Mouse (Mus musculus): ENCODE results near the gene Setx. TPM values are rescaled to one million over a fixed set of nuclear protein-coding genes. Genes with fewer than 3 reads are reported as not detected.
"Not testable (repeated sequence)": the region's sequence is repeated elsewhere in the genome, so short reads cannot be mapped to it uniquely, and the experiment has no call there.

Setx gene
- total RNA-seq (2021): 10 to 100 TPM; 39.9 to 43.6 TPM
- long read RNA-seq, experiment 1, partial matches to known transcripts: 2 of 4 reads
- long read RNA-seq, experiment 1, other reads (novel, unspliced or antisense): 2 of 4 reads
- long read RNA-seq, experiment 2, partial matches to known transcripts: 6 of 7 reads
- long read RNA-seq, experiment 2, other reads (novel, unspliced or antisense): 1 of 7 reads

GRCm38 (mm10) chr2:29123907-29124569 lies at the start of gene Setx:
Gene Setx, plus strand, starts transcription at chr2:29124181.
- no peak for DNase-seq (ENCODE audit: low spot score in 2 of 2)

GRCm38 (mm10) chr2:29074676-29075075 lies 49.3 kb upstream of the Setx start:
- DNase-seq (ENCODE audit: low spot score in 2 of 2): no peak

GRCm38 (mm10) chr2:29075331-29076070 lies 48.5 kb upstream of the Setx start:
- no peak for DNase-seq (ENCODE audit: low spot score in 2 of 2)

- no peak for DNase-seq (ENCODE audit: low spot score in 2 of 2)
Measured at GRCm38 (mm10) chr2:29076226-29076625, 47.8 kb upstream of the Setx start.

GRCm38 (mm10) chr2:29081965-29082364 lies 42.0 kb upstream of the Setx start:
- no peak for DNase-seq (ENCODE audit: low spot score in 2 of 2)

GRCm38 (mm10) chr2:29086026-29086425 lies 38.0 kb upstream of the Setx start:
- DNase-seq (ENCODE audit: low spot score in 2 of 2): no peak

- not testable (repeated sequence) for DNase-seq (ENCODE audit: low spot score in 2 of 2)
Measured at GRCm38 (mm10) chr2:29089276-29089675, 34.7 kb upstream of the Setx start.

- no peak for DNase-seq (ENCODE audit: low spot score in 2 of 2)
Measured at GRCm38 (mm10) chr2:29095674-29096073, 28.3 kb upstream of the Setx start.

GRCm38 (mm10) chr2:29096751-29097150 lies 27.2 kb upstream of the Setx start:
- no peak for DNase-seq (ENCODE audit: low spot score in 2 of 2)

- no peak for DNase-seq (ENCODE audit: low spot score in 2 of 2)
Measured at GRCm38 (mm10) chr2:29097465-29097864, 26.5 kb upstream of the Setx start.

GRCm38 (mm10) chr2:29097955-29098354 lies 26.0 kb upstream of the Setx start:
- DNase-seq (ENCODE audit: low spot score in 2 of 2): not testable (repeated sequence)

GRCm38 (mm10) chr2:29098786-29099185 lies 25.2 kb upstream of the Setx start:
- DNase-seq (ENCODE audit: low spot score in 2 of 2): no peak

GRCm38 (mm10) chr2:29099646-29100045 lies 24.3 kb upstream of the Setx start:
- no peak for DNase-seq (ENCODE audit: low spot score in 2 of 2)

- no peak for DNase-seq (ENCODE audit: low spot score in 2 of 2)
Measured at GRCm38 (mm10) chr2:29100822-29101534, 23.0 kb upstream of the Setx start.

- not testable (repeated sequence) for DNase-seq (ENCODE audit: low spot score in 2 of 2)
Measured at GRCm38 (mm10) chr2:29102416-29103377, 21.3 kb upstream of the Setx start.

- DNase-seq (ENCODE audit: low spot score in 2 of 2): no peak
Measured at GRCm38 (mm10) chr2:29120969-29121368, 3.0 kb upstream of the Setx start.

- no peak for DNase-seq (ENCODE audit: low spot score in 2 of 2)
Measured at GRCm38 (mm10) chr2:29122446-29122845, 1.5 kb upstream of the Setx start.

- DNase-seq (ENCODE audit: low spot score in 2 of 2): no peak
Measured at GRCm38 (mm10) chr2:29124571-29124935, 572 bp downstream of the Setx start.

GRCm38 (mm10) chr2:29124936-29125701 lies 1.1 kb downstream of the Setx start:
- DNase-seq (ENCODE audit: low spot score in 2 of 2): peak; percentile 97 to 99
